Mouse (Mus musculus) lung, postnatal 0 days (tissue): ENCODE measurements around the gene Polr3k.

Source experiments
- CTCF ChIP-seq: IDR thresholded peaks from 2 replicates; pipeline ENCODE4 v1.5.1; 2016; ENCODE audit warnings: antibody characterized with exemption, mild to moderate bottlenecking
- EP300 ChIP-seq: IDR thresholded peaks from 2 replicates; pipeline ENCODE4 v1.6.1; 2016; ENCODE audit warnings: antibody characterized with exemption, mild to moderate bottlenecking, control low read depth

DNA sequence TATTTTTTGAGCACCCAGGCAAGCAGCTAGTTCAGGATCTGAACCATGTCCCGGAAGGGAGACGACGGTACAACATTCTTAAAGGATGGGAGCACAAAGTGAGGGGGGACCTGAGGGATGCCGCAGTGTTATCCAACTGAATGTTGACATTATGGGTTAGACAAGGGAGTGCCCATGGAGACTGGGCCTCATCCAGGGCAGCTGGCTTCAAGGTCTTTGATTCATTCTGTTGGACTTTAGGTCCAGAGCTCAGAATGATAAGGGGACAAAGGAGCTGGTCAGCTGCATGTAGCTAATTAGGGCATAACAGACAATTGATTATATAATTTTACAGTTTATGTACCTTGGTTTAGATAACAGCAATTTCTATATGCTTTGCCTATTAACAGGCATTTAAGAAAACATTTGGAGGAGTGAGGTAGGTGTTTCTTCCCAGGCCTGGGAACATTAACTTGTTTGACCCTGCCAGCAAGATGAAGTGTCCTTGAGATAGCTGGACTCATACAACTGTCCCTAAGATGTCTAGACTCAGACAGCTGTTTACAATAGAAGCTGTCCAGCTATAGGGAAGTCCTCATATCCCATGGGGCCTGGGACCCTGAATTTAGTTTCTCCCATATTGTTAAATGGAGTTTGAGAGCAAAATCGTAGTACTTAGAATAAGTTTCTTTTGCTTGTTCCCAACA is 18.3 kb upstream of the Polr3k start:
- TF ChIP-seq EP300 (no peak), CTCF (no peak)
